ENCODE assay signal across 19 mouse cellular contexts in genomic region chr10:61898116-61898515, GRCm38 (mm10).
"Had no signal": no experiment of that assay in that cellular context is flagged by ENCODE, and none has a peak within 500 bp of the region (broad histone marks: within the 10 kb centered on the region; RNA-seq: fewer than 3 reads in every experiment).

No protein-coding gene starts in this region.

- H3K36me3 ChIP-seq: limb, embryonic 12.5 days; limb, embryonic 15.5 days; midbrain, embryonic 12.5 days; midbrain, embryonic 15.5 days; neural tube, embryonic 12.5 days; neural tube, embryonic 15.5 days had no signal

- H3K4me2 ChIP-seq: limb, embryonic 12.5 days; limb, embryonic 15.5 days; liver, embryonic 11.5 days; lung, embryonic 14.5 days; midbrain, embryonic 12.5 days; midbrain, embryonic 15.5 days; neural tube, embryonic 12.5 days; neural tube, embryonic 15.5 days had no signal

- ATAC-seq: liver, postnatal 0 days; lung, postnatal 0 days; midbrain, embryonic 15.5 days had no signal

- H3K27me3 ChIP-seq: limb, embryonic 12.5 days; limb, embryonic 15.5 days; midbrain, embryonic 15.5 days; neural tube, embryonic 12.5 days; neural tube, embryonic 15.5 days had no signal

- DNase-seq: kidney, postnatal 14 days; kidney, postnatal 4 days; left cerebral cortex, postnatal 4 days; liver, postnatal 0 days; lung, embryonic 14.5 days; retina, postnatal 1 day; right cerebral cortex, postnatal 25 days; thymus, adult 18-20 months; thymus, postnatal 36 days had no signal

- H3K4me3 ChIP-seq: limb, embryonic 12.5 days; limb, embryonic 15.5 days; midbrain, embryonic 12.5 days; midbrain, embryonic 15.5 days; neural tube, embryonic 12.5 days; neural tube, embryonic 15.5 days had no signal

- H3K4me1 ChIP-seq: limb, embryonic 12.5 days; midbrain, embryonic 12.5 days; midbrain, embryonic 15.5 days; neural tube, embryonic 12.5 days; neural tube, embryonic 15.5 days had no signal

- H3K27ac ChIP-seq: limb, embryonic 12.5 days; limb, embryonic 15.5 days; liver, embryonic 14.5 days; macrophage; midbrain, embryonic 12.5 days; midbrain, embryonic 15.5 days; neural tube, embryonic 12.5 days; neural tube, embryonic 15.5 days had no signal

- H3K9ac ChIP-seq: limb, embryonic 12.5 days; limb, embryonic 15.5 days; liver, embryonic 14.5 days; liver, postnatal 0 days; lung, embryonic 14.5 days; midbrain, embryonic 12.5 days; midbrain, embryonic 15.5 days; neural tube, embryonic 12.5 days; neural tube, embryonic 15.5 days had no signal

- H3K9me3 ChIP-seq: limb, embryonic 12.5 days; limb, embryonic 15.5 days; midbrain, embryonic 12.5 days; midbrain, embryonic 15.5 days; neural tube, embryonic 12.5 days; neural tube, embryonic 15.5 days had no signal
